Mouse (Mus musculus) kidney, adult 2 months (tissue): ENCODE results near the gene Tbc1d9b.

Experiments
- CTCF ChIP-seq: fragments of 200-500 bp; conservative IDR thresholded peaks from 2 replicates; pipeline ENCODE4 v1.5.1; 2011; ENCODE audit warnings: low read depth, mild to moderate bottlenecking, control low read depth, low read length, moderate library complexity, mixed read lengths; ENCODE audit not compliant: insufficient read depth, insufficient read length
- POLR2A ChIP-seq: fragments of 200-500 bp; IDR thresholded peaks from one replicate; pipeline ENCODE4 v1.6.1; 2011; ENCODE audit warnings: low read depth, low read length, control low read depth

GRCm38 (mm10) chr11:50176351-50176750, 45.2 kb downstream of the Tbc1d9b start:
- no peak for TF ChIP-seq CTCF
- TF ChIP-seq POLR2A, result no peak
